Mouse (Mus musculus): Measurements from ENCODE around the gene Wscd2.

The Wscd2 gene

DNA sequence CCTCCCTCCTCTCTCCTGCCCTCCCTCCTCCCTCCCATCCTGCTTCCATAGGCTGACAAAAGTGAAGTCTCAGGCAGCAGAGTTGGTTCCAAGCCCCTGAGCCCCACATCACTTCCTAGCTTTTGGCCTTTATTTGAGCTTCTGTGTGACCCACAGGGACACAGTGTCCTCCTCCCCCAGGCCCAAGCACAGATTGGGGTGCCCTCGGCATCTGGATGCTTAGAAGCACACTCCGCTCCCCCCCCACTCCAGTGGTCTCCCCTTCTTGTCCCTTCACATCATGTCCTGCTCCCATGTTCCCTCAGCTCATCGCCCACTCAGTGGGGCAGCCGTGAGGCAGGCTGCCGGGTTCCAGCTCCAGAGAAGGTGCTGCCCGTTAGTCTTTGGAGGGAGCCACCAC, 121.0 kb downstream of the Wscd2 start:
- DNase-seq (ENCODE audit: low spot score in 2 of 2): no peak

DNA sequence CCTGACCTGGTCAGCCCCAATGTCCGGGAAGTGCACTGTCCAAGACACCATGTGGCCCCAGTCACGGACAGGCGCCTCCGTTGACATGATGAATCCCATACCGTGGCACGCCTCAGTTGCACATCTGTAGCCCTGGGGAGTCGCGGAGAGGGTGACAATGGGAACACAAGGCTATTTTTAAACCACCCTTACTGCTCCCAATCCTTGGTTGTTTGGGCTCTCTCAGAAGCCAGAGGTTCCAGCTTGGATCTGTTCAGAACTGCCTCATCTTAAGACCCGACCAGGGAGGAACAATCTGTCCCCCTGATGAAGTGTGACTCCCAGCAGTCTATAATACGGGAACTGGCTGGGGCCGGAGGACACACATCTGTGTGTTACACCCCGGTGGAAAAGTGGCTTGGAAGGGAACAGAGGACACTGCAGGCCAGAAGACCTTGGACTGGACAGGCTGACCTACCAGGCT, 121.7 kb downstream of the Wscd2 start:
- no peak for DNase-seq (ENCODE audit: low spot score in 2 of 2)

DNA sequence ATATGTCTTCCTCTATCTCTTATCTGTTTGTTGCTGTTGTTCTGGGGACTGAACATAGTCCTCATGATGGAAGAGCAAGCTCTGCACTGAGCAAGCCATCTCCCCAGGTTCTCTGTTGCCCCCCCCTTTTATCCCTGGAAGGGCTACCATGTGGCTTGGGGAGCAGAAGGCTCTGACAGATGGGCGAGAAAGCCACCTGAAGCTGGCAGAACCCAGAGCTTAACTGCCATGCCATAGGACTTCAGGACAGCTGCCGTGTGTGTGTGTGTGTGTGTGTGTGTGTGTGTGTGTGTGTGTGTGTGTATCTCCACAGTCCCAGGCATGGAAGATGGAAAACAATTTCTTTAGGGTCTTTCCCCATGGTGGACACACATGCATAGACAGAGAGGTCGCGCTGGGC, 128.6 kb downstream of the Wscd2 start:
- DNase-seq (ENCODE audit: low spot score in 2 of 2): no peak

DNA sequence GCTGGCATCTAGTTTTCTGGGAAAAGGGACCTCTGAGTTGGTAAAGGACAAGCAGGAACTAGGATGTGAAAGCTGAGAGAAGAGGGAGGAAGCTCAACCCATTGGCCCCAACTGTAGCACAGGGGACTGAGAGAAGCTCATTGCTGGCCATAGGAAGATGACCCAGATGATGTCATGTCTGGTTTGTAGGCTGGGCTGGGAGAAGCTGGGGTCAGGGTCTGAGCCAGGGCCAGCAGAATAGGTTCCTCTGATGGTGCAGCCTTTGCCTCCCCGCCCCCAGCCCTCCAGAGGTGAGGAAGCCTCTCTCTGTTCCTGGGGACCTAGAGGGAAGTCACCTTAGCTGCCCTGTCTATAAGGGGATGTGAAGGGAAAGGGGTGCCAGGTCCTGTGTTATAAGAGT, 129.0 kb downstream of the Wscd2 start:
- no peak for DNase-seq (ENCODE audit: low spot score in 2 of 2)

DNA sequence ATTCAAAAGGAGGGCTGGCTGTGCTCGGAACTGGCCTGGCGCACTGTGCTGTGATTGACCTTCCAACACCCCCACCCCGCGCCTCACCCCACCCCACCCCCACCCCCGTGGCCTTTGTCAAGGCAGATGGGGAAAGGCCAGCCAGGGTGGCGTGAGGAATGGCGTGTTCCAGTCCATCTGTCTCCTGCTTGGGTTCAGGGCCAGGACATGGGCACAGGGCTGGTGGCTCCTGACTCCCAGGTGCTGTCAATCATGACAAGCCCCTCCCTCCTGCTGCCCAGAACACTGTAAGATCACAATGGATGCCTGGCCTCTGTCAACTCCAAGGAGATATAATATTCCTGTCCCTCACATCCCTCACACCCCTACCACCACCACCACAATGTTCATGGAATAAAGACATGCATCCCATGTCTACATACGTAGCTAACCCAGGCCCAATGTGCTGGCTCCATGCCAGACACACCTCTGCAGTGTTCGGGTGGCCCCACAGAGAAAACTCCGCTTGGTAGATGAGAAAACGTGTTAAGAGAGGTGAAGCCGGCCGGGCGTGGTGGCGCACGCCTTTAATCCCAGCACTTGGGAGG, 130.1 kb downstream of the Wscd2 start:
- no peak for DNase-seq (ENCODE audit: low spot score in 2 of 2)

DNA sequence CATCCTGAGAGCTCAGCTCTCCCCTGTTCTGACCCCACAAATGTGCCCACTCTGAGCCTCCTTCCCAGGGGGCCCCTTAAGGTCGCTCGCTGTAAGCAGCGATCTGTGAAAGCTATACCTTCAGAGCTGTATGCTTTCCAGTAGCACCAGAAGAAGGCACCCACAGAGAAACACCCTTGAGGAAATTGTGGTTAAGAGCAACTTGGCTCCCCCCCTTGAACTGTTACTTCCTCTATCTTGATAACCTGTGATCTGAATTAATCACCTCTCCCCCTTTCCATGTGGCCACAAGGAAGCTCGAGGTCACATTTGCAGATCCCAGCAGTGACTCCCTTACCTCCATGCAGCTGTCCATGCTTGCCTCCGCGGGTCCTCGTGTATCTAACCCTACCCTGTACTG, 130.9 kb downstream of the Wscd2 start:
- no peak for DNase-seq (ENCODE audit: low spot score in 2 of 2)

DNA sequence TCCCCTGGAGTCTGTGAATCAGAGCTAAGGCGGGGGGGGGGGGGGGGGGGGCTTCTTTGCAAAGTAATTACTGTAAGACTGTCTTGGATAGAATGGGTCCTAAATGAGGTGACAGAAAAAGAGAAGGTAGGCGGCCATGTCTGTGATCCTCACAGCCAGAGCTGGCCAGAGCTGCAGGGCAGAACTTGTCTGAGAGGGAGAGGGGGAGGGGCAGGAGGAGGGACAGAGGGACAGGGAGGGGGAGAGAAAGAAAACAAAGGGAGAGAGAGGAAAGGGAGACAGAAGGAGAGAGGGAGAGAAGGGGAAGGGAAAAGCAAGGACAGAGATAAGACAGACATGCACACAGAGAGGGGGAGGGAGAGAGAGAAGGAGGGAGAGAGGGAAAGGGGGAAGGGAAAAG, 132.9 kb downstream of the Wscd2 start:
- DNase-seq (ENCODE audit: low spot score in 2 of 2): no peak

DNA sequence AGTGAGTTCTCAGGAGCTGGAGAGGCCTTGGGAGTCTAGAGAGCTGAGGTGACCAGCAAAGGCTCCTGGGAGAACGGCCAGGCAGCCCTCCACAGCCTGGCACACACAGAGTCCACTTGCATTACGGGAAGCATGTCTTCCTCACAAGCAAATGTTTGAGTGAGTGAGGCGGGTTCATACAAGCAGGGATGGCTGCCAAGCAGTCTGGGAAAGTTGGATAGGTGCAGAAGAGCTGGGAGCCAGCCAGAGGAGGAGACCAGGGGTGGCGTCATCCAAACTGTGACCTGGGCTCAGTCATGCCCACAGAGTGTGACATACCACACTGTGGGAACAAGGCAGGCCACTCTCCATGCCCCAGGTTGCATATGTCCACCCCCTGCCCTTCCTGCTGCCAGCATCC, 134.9 kb downstream of the Wscd2 start:
- DNase-seq (ENCODE audit: low spot score in 2 of 2): no peak

DNA sequence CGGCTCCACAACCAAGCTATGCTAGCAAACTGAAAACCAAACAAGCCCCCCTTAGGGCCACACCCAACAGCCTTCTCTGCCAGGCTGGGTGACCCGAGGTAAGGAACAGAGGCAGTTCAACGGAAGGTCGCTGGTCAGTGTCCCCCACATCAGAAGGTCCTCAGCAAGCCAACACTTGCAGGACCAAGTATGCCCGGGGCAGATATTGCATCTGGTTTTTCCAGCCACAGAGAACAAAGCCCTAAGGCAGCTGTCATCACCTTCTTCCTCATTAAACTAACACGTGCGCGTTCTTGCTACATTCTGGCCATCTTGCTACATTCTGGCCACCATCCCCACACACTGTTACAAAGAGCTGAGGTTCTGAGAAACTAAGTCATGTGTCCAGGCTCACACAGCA, 136.2 kb downstream of the Wscd2 start:
- DNase-seq (ENCODE audit: low spot score in 2 of 2): no peak

DNA sequence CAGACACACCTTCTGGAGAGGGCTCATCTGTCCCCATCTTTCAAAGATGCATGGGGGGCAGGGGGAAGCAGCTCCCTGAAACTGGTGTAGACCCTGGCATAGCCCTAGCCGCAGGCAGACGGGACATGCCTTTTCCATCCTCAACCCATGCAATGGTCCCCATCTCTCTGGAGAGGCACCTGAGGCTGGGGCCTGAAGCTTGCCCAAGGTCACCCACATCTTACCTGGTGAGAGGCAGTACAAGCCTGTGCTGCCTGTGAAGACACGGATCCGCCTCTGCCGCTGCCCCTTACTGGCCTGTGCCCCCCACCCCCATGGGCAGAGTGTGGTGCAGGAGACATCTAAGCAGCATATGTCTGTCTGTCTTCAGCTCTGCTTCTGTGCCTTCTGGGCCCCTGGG, 136.9 kb downstream of the Wscd2 start:
- DNase-seq (ENCODE audit: low spot score in 2 of 2): no peak

DNA sequence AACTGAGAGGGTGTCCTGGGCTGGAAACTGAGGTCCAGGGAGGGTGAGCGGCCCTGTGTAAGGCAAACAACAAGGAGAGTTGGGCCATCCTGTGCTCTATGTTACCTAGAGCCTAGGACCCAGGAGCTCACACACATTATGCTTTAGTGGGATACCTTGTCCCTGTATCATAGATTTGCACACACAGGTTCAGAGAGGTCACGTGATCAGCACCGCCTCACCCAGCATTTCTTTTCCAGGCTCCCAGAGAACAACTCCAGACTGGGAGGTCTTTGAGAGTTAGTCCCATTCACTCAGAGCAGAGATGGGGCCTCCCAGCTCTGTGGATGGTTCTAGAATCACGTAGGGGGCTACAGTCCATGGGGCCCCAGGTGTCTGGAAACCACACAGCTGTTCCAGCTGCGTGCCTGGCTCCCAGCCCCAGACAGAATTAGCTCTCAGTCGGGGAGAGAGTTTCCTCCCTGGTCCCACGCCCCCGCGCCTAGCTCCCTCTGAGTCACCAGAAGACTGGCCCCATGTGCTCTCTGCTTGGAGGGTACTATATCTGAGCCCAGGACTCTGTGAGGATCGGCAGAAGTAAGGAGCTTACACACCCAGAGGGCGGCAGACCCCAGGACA, 137.8 kb downstream of the Wscd2 start:
- no peak for DNase-seq (ENCODE audit: low spot score in 2 of 2)

DNA sequence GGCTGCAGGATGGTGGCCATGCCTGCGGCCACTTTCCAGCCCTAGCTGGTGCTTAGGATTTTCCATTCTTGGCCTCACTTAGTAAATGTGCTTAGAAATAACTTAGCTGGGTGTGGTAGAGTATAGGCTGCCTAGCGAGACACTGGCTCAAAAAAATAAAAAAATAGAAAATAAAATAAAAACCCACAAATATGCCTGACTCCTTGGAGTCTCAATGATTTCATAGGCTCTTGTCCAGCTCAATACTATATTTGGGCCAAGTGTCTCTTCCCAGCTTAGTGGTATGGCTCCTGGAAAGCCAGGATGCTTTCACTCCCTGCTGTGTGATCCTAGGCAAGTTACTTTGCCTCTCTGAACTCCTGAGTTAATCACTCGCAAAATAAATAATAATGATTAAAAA, 139.1 kb downstream of the Wscd2 start:
- DNase-seq (ENCODE audit: low spot score in 2 of 2): no peak

DNA sequence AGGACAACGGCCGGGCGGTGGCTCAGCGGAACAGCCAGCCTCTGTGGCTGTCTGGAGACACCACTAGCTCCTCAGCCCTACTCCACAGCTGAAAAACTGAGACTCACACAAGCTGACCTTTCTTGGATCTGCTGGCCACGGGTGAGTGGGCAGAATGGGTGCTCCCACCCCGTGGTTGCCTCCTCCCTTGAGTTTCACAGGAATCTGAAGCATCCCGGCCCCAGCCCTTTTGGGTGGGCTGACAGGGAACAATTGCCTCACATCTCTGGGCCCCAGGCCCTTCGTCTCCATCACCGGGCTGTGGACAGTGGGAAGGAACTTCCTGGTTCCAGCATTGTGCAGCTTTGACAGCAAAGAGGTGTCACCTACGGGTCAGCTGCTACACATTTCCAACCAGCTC, 140.0 kb downstream of the Wscd2 start:
- DNase-seq (ENCODE audit: low spot score in 2 of 2): no peak

DNA sequence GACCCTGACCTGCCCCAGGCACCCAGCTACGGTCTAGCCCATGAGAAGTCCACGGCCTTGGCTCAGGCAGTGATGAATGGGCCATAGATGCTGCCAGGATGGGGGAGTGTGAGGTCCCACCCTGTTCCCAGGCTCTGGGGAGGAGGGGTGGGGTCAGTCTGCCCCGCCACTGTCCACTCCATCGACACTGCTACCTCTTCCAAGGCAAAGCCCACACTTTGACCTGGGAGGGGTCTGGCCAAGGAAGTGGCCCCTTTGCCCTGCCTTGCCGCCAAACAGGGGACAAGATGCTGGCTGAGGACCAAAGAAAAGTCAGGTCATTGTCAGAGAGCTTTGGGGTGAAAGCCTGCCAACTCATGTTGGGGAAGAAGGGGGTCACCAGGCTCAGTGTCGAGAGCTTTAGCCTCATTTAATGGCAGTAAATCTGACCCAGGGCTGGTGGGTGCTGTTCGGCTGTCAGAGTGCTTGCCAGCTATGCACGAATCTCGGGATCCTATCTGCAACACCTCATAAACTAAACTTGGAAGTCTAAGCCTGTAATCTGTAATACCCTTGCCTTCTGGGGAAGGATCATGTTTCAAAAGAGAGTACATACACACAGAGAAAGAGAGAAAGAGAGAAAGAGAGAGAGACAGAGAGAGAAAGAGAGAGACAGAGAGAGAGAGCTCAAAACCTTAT, 143.0 kb downstream of the Wscd2 start:
- no peak for DNase-seq (ENCODE audit: low spot score in 2 of 2)

DNA sequence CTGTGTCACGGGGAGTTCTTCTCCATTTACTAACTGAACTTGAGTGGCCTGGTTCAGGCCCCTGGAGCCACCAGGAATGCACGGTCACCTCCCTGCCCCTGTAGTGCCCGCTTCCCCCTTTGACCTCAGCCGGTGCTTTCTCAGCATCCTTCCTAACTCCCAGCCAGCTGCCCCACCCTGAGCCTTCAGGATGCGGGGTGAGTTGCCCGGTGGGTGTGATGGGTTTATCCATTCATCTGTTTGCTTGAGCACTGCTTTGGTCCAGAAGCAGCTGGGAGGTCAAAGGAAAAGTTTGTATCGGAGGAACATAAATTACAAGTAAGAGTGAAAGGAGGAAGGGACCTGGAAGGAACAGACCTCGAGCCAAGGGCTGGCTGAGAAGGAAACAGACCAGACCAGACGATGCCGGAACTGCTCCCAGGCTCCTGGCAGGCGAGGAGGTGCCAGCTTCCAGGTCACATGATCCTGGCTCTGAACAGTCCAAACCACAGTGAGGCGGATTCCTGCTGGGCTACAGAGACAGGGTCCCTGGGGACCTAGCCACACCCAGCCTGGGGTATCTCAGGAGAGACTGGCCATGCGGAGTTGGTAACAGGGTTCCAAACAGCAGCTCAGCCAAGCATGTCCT, 144.0 kb downstream of the Wscd2 start:
- no peak for DNase-seq (ENCODE audit: low spot score in 2 of 2)

DNA sequence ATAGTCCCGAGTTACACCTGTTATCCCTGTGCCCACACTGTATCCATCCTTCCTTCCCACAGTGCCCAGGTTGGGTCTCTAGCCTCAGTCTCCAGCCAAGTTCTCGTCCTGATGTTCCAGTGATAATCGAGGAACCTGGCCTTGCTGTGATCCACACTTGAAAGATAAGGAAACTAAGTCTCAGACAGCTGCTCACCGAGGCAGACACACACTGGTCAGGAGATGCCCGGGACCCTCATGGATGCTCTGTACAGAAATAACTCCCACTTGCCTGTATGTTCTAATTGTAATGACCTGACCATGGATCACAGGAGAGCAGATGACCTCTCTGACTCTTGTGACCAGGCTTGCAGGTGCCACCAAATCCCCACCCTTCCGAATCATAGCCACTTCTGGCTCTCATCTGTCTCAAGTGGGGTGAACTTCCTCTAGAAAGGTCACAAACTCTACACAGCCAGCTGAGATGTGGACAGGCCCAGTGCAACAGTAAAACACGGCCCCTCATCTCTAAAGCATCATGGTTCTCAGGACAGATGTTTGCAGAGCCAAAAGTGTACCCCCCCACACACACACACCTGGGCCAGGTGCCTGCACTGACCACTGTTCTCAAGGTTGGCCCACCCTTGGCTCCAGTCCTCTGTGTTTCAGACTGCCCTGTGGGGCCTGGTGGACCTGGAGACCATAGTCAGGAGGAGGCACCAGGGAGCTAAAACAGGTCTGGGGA, 144.9 kb downstream of the Wscd2 start:
- DNase-seq (ENCODE audit: low spot score in 2 of 2): no peak

DNA sequence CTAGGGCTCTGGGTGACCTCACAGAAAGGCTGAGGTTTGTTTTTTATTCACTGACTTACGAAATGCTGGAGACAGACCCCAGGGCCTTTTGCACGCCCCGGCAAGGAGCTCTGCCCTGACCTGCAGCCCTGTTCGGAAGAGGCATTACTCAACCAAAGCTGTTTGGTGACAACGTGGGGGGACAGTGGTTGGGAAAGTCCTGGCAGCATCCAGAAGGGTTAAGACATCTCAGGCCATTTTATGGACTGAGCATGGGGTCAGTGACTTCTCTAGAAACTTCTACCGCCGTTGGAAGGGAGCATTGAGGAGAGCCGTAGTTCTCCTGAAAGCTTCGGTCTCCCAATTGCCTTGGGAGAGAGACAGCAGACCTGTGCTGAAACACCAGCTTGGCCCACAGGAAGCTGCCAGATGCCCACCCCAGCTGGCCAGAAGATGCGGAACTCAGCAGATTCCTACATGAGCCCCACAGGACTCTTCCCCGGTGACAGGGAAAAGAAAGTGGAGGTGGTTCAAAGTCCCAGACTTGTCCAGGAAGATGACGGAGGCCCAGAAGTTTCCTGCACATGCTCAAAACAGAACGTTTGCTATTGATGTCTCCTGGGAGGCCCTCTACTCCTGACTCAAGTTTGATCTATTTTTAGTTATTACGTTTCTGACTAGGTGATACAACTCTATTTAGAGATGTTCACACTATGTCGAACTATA, 145.9 kb downstream of the Wscd2 start:
- no peak for DNase-seq (ENCODE audit: low spot score in 2 of 2)

DNA sequence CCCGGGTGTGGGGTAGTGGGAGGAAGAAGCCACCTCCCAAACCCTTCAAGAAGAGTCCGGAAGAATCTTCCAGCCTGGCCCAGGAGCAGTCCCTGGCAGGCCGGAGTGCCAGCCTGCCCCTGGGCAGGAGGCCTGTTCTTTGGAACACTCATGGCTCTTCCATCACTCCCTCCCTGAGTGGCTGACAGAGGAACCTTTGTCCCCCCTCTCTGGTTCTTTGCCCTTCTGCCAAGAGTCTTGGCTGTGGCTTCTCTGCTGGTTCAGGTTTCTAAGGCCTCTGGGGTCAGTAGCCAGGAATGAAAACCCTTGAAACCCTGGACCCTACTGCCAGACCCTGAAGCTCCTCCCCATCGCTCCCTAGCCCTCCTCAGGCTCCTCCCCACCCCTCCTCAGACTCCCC, 147.5 kb downstream of the Wscd2 start:
- DNase-seq (ENCODE audit: low spot score in 2 of 2): no peak

DNA sequence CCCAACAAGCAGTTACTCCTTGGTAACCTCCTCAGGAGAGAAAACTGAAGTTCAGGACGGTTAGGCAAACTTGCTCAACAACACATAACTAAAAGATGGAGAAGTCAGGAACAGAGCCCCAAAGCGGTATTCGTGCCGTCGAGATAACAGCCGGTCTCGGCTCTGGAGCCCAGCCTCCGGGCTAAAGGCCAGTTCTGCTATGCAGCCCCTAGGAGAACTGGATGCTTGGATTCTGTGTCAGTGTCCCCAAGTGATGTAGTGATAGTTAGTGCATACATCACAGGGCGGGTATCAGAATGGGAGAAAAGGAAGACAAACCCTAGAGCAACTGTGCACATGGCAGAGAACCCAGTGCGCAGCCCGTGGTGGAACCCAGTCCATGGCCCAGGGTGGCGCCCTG, 147.9 kb downstream of the Wscd2 start:
- no peak for DNase-seq (ENCODE audit: low spot score in 2 of 2)

DNA sequence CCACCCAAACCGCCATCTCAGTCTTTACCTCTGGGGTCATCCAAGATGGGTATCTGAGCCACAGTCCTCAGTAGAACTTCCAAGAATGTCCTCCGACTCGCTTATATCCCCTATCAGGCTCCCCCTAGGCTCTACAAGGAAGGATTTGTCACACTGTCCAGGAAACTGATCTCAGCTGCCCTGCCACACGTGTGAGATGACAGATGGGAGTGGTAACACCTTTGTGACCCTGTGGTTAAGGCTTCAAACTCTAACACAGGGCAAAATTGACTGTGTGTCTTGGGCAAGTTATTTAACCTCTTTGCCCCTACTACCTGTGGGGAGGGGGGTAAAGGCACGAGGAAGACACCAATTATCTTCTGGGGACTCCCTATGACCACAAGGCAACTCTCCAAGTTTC, 149.0 kb downstream of the Wscd2 start:
- DNase-seq (ENCODE audit: low spot score in 2 of 2): no peak

Data from spleen, postnatal 10 days (tissue).